Mouse (Mus musculus) adrenal gland, adult (tissue): Measurements from ENCODE around the gene Zmpste24.
A peak's percentile ranks its signal among the peaks of the same experiment; 100 is the strongest.
"Not testable (repeated sequence)": the region's sequence is repeated elsewhere in the genome, so short reads cannot be mapped to it uniquely, and the experiment has no call there.

Experiments
- DNase-seq, 2 experiments: peaks; one replicate each; pipeline ENCODE4 v3.0.0; 2022 to 2023; ENCODE audit warnings: low spot score in 1 of 2; ENCODE audit not compliant: inconsistent age in 2 of 2

Zmpste24 gene

GRCm38 (mm10) chr4:121097650-121098378 is at the start of gene Zmpste24:
TSS of gene Zmpste24 (minus strand) at chr4:121098241.
- peak; percentile 82 to 96 for DNase-seq

GRCm38 (mm10) chr4:121109126-121109525 is 11.1 kb upstream of the Zmpste24 start, which contains the start of gene Tmco2:
TSS of gene Tmco2 (minus strand) at chr4:121109226.
- no peak for DNase-seq

GRCm38 (mm10) chr4:121103304-121103703 is 5.3 kb upstream of the Zmpste24 start:
- DNase-seq = no peak

GRCm38 (mm10) chr4:121090211-121090610 is 7.8 kb downstream of the Zmpste24 start:
- no peak for DNase-seq

GRCm38 (mm10) chr4:121088696-121089095 is 9.3 kb downstream of the Zmpste24 start:
- DNase-seq = no peak

- DNase-seq = no peak
Measured at GRCm38 (mm10) chr4:121084506-121084905, 13.5 kb downstream of the Zmpste24 start.

GRCm38 (mm10) chr4:121080395-121080794 is 17.6 kb downstream of the Zmpste24 start:
- DNase-seq = no peak

GRCm38 (mm10) chr4:121077915-121078646 is 20.0 kb downstream of the Zmpste24 start:
- no peak for DNase-seq

- no peak for DNase-seq
Measured at GRCm38 (mm10) chr4:121074250-121074649, 23.8 kb downstream of the Zmpste24 start.

- DNase-seq = no peak
Measured at GRCm38 (mm10) chr4:121065336-121065735, 32.7 kb downstream of the Zmpste24 start.

GRCm38 (mm10) chr4:121059218-121059617 is 38.8 kb downstream of the Zmpste24 start:
- DNase-seq = not testable (repeated sequence)

- DNase-seq = no peak
Measured at GRCm38 (mm10) chr4:121057032-121057431, 41.0 kb downstream of the Zmpste24 start.

- DNase-seq = peak in 1 of 2 experiments; percentile 38
Measured at GRCm38 (mm10) chr4:121056342-121056741, 41.7 kb downstream of the Zmpste24 start.

- no peak for DNase-seq
Measured at GRCm38 (mm10) chr4:121052454-121053323, 45.4 kb downstream of the Zmpste24 start.

GRCm38 (mm10) chr4:121051863-121052262 is 46.2 kb downstream of the Zmpste24 start:
- no peak for DNase-seq

GRCm38 (mm10) chr4:121042946-121043345 is 55.1 kb downstream of the Zmpste24 start:
- DNase-seq = no peak

- no peak for DNase-seq
Measured at GRCm38 (mm10) chr4:121042472-121042871, 55.6 kb downstream of the Zmpste24 start.

- peak; percentile 41 to 74 for DNase-seq
Measured at GRCm38 (mm10) chr4:121040897-121041671, 57.0 kb downstream of the Zmpste24 start.

GRCm38 (mm10) chr4:121040323-121040722 is 57.7 kb downstream of the Zmpste24 start:
- no peak for DNase-seq

GRCm38 (mm10) chr4:121039331-121040115 is 58.5 kb downstream of the Zmpste24 start, which contains the start of gene Col9a2:
TSS of gene Col9a2 (plus strand) at chr4:121039385.
- DNase-seq = no peak
